Mouse (Mus musculus) liver, embryonic 12.5 days (tissue): Measurements from ENCODE around the gene Dnajb12. TPM values are rescaled to one million over a fixed set of nuclear protein-coding genes. Genes with fewer than 3 reads are reported as not detected.
"Not testable (repeated sequence)": the region's sequence is repeated elsewhere in the genome, so short reads cannot be mapped to it uniquely, and the experiment has no call there.

Source experiments
- ATAC-seq: fragments of 200-750 bp; cut with Nextera tagmentation; 2 replicates; pipeline ENCODE4 v1.8.0; 2017; ENCODE audit warnings: moderate number of reproducible peaks, mild to moderate bottlenecking, moderate library complexity
- H3K27ac ChIP-seq: fragments of 300-500 bp; sonication (generic); 2 replicates; pipeline ENCODE4 v1.5.1; 2016; ENCODE audit warnings: mild to moderate bottlenecking
- H3K27me3 ChIP-seq: fragments of 300-500 bp; sonication (generic); replicated peaks from 2 replicates; pipeline ENCODE4 v1.6.1; 2016; ENCODE audit warnings: mild to moderate bottlenecking, moderate library complexity
- H3K36me3 ChIP-seq: fragments of 300-500 bp; sonication (generic); 2 replicates; pipeline ENCODE4 v1.6.1; 2016; ENCODE audit warnings: mild to moderate bottlenecking, moderate library complexity
- H3K4me1 ChIP-seq: fragments of 300-500 bp; sonication (generic); 2 replicates; pipeline ENCODE4 v1.6.1; 2016
- H3K4me2 ChIP-seq: fragments of 300-500 bp; sonication (generic); 2 replicates; pipeline ENCODE4 v1.6.1; 2016; ENCODE audit warnings: mild to moderate bottlenecking, moderate library complexity
- H3K4me3 ChIP-seq: fragments of 300-500 bp; sonication (generic); 2 replicates; pipeline ENCODE4 v1.5.1; 2016; ENCODE audit warnings: mild to moderate bottlenecking, moderate library complexity
- H3K9ac ChIP-seq: fragments of 300-500 bp; sonication (generic); 2 replicates; pipeline ENCODE4 v1.6.1; 2016; ENCODE audit warnings: mild to moderate bottlenecking, moderate library complexity
- H3K9me3 ChIP-seq: fragments of 300-500 bp; sonication (generic); replicated peaks from 2 replicates; pipeline ENCODE4 v1.6.1; 2016; ENCODE audit warnings: mild to moderate bottlenecking, moderate library complexity
- WGBS: fragments of 180-500 bp; shearing (Covaris S2); methylation state at CpG from one replicate; pipeline ENCODE4 v1.1.7; 2016; ENCODE audit not compliant: insufficient replicate concordance; 5-methylcytosine and 5-hydroxymethylcytosine counted together
- polyA plus RNA-seq: library from polyadenylated mRNA; unstranded; fragments of >200 nt; fragmentation: Nextera tagmentation; extraction: Ambion mirVana; gene quantifications from 2 replicates; pipeline ENCODE4 v1.2.1, GENCODE M21; 2016

Dnajb12 gene
- polyA plus RNA-seq, 1 experiment from 2014 or later: 18.7 TPM

- Histone ChIP-seq H3K9me3 (no peaks in the 10 kb centered on the region), H3K27me3 (no peaks in the 10 kb centered on the region), H3K4me3 (peak overlapping the region; percentile 55), H3K9ac (peak overlapping the region; percentile 76), H3K36me3 (no peaks in the 10 kb centered on the region), H3K27ac (peak overlapping the region; percentile 98), H3K4me2 (peak overlapping the region; percentile 76), H3K4me1 (peaks cover 69% of the 10 kb centered on the region)
- WGBS: 18% methylated on average over 5 of the region's 5 CpGs
- peak; percentile 84 for ATAC-seq
Measured at GRCm38 (mm10) chr10:59873613-59874012, 5.7 kb upstream of the Dnajb12 start.

DNA sequence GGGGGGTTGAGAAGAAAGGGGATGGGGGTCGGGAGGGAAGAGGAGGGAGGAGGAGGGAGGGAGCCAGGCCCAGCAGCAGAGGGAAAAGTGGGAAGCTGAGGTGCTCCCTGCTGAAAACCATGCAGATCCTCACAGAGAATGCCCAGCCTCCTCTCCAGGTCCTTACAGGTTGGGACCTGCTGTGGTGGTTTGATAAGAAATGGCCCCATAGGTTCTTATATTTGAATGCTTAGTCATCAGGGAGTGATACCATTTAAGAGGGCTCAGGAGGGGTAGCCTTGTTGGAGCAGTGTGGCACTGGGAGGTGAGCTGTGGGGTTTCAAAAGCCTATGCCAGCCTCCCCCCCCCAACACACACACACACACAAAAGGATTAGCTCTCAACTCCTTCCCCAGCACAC lies 4.0 kb upstream of the Dnajb12 start:
- ATAC-seq: peak; percentile 79
- peaks cover 69% of the 10 kb centered on the region for H3K4me1 ChIP-seq
- peak overlapping the region; percentile 55 for H3K4me3 ChIP-seq

DNA sequence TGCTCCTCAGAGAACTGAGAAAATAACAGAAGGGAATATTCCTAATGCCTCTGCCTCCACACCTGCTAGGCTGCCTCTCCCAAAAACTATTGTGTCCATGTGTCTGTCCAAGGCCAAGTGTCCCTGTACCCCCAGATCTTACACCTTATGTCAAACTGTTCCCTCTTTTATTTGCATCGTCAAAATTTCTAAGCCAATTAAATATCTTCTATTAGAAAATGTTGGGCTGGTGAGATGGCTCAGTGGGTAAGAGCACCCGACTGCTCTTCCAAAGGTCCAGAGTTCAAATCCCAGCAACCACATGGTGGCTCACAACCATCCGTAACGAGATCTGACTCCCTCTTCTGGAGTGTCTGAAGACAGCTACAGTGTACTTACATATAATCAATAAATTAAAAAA lies 2.7 kb upstream of the Dnajb12 start:
- peak overlapping the region; percentile 76 for H3K4me2 ChIP-seq
- peaks cover 82% of the 10 kb centered on the region for H3K4me1 ChIP-seq
- not testable (repeated sequence) for H3K27me3 ChIP-seq, ATAC-seq, H3K36me3 ChIP-seq, H3K9me3 ChIP-seq, H3K4me3 ChIP-seq
- peak overlapping the region; percentile 98 for H3K27ac ChIP-seq
- H3K9ac ChIP-seq: peak overlapping the region; percentile 40; the same call in 1 of the 2 replicates
- 90% methylated on average over 4 of the region's 4 CpGs for WGBS

More for the DNA sequence above, 4.0 kb upstream of the Dnajb12 start:
- H3K27me3 ChIP-seq: no peaks in the 10 kb centered on the region
- 35% methylated on average over 1 of the region's 1 CpGs for WGBS
- H3K27ac ChIP-seq: peak overlapping the region; percentile 98
- peak overlapping the region; percentile 76 for H3K4me2 ChIP-seq
- H3K9ac ChIP-seq: peak overlapping the region; percentile 76
- H3K36me3 ChIP-seq: no peaks in the 10 kb centered on the region
- H3K9me3 ChIP-seq: no peaks in the 10 kb centered on the region

DNA sequence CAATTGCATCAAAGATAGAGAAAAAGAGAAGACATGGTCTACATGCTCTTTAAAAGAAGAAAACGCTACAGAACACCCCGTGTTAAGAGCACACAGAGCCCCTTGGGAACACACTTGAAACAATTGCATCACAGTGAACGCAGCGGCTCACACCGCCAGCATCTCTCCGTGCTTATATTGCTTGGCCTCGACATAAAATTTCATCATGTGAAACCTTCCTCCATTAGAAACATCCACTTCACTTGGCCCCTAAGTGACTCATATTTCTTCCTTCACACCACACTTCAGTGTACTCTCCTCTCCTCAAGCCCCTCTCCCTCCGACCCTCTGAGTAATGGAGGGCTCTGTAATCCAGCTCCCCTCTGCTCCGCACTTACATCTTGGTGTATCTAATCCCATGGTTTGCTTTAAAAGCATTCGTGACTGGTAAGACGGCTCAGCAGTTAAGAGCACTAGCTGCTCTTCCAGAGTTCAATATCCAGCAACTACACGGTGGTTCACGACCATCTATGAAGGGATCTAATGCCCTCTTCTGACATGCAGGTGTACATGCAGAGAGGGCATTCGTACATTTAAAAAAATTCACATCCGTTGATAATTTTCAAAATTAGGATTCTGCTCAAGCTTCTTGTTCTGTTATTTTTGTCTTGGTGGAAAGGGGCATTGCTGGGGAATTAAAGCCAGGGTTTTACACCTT lies 1.8 kb upstream of the Dnajb12 start:
- 74% methylated on average over 15 of the region's 15 CpGs for WGBS
- Histone ChIP-seq H3K27me3 (no peaks in the 10 kb centered on the region), H3K4me2 (peak overlapping the region; percentile 74), H3K4me3 (no peak overlapping the region), H3K36me3 (peaks cover 6% of the 10 kb centered on the region), H3K9ac (0 out of 2 replicates have a peak overlapping the region, but pooled peaks have one; percentile 97), H3K27ac (peak overlapping the region; percentile 100), H3K9me3 (no peaks in the 10 kb centered on the region), H3K4me1 (peaks cover 84% of the 10 kb centered on the region)
- no peak for ATAC-seq

GRCm38 (mm10) chr10:59878823-59879222 lies 533 bp upstream of the Dnajb12 start:
- Histone ChIP-seq H3K27ac (peak overlapping the region; percentile 100), H3K36me3 (peaks cover 18% of the 10 kb centered on the region), H3K27me3 (no peaks in the 10 kb centered on the region), H3K9ac (peak overlapping the region; percentile 97), H3K4me1 (peaks cover 84% of the 10 kb centered on the region), H3K9me3 (no peaks in the 10 kb centered on the region), H3K4me2 (peak overlapping the region; percentile 74), H3K4me3 (peak overlapping the region; percentile 95)
- WGBS: 13% methylated on average over 5 of the region's 5 CpGs
- no peak for ATAC-seq

GRCm38 (mm10) chr10:59880029-59880386 lies 652 bp downstream of the Dnajb12 start:
- peak; percentile 21; the same call in 1 of the 2 replicates for ATAC-seq

DNA sequence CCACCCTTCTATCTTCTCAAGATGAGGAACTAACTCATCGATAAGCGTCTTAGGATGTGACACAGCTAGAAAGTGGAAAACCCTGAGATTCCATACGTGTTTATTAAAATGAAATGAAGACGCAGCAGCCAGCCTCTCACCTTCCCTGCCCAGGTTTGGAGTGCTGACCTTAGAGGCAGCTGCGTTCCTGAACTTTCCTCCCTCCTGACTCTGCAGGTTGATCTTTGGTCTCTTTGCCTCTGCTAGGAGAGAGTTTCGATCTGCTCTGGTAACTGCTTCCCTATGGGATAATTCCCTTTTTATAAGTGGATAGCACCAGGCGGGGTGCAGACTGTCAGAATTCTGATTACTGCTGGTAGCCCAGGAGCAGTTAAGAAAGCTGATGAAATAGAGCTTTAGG lies 1.5 kb downstream of the Dnajb12 start:
- Histone ChIP-seq H3K4me1 (peaks cover 85% of the 10 kb centered on the region), H3K27me3 (no peaks in the 10 kb centered on the region), H3K4me2 (peak overlapping the region; percentile 74), H3K36me3 (peaks cover 38% of the 10 kb centered on the region), H3K4me3 (peak overlapping the region; percentile 95), H3K27ac (peak overlapping the region; percentile 100), H3K9ac (peak overlapping the region; percentile 97), H3K9me3 (no peaks in the 10 kb centered on the region)
- 60% methylated on average over 7 of the region's 7 CpGs for WGBS
- ATAC-seq: no peak

More at GRCm38 (mm10) chr10:59880029-59880386, 652 bp downstream of the Dnajb12 start:
- peak overlapping the region; percentile 74 for H3K4me2 ChIP-seq
- H3K4me1 ChIP-seq: peaks cover 84% of the 10 kb centered on the region
- no peaks in the 10 kb centered on the region for H3K9me3 ChIP-seq
- H3K27me3 ChIP-seq: no peaks in the 10 kb centered on the region
- H3K36me3 ChIP-seq: peaks cover 30% of the 10 kb centered on the region
- peak overlapping the region; percentile 100 for H3K27ac ChIP-seq
- H3K9ac ChIP-seq: peak overlapping the region; percentile 97
- under 1% methylated on average over 13 of the region's 13 CpGs for WGBS
- H3K4me3 ChIP-seq: peak overlapping the region; percentile 95

GRCm38 (mm10) chr10:59884327-59885173 lies 5.2 kb downstream of the Dnajb12 start:
- ATAC-seq: no peak
- WGBS: 87% methylated on average over 10 of the region's 10 CpGs
- H3K9ac ChIP-seq: peak overlapping the region; percentile 55; the same call in 1 of the 2 replicates
- peak overlapping the region; percentile 75 for H3K27ac ChIP-seq
- no peak overlapping the region for H3K4me3 ChIP-seq
- H3K9me3 ChIP-seq: no peaks in the 10 kb centered on the region
- H3K4me1 ChIP-seq: peaks cover 86% of the 10 kb centered on the region
- peaks cover 44% of the 10 kb centered on the region for H3K36me3 ChIP-seq
- no peaks in the 10 kb centered on the region for H3K27me3 ChIP-seq
- H3K4me2 ChIP-seq: peak overlapping the region; percentile 19; the same call in 1 of the 2 replicates

GRCm38 (mm10) chr10:59885174-59886080 lies 6.1 kb downstream of the Dnajb12 start:
- no peak for ATAC-seq
- Histone ChIP-seq H3K36me3 (peaks cover 51% of the 10 kb centered on the region), H3K27ac (peak overlapping the region; percentile 75), H3K4me1 (peaks cover 84% of the 10 kb centered on the region), H3K27me3 (no peaks in the 10 kb centered on the region), H3K4me2 (peak overlapping the region; percentile 19; the same call in 1 of the 2 replicates), H3K9ac (peak overlapping the region; percentile 54), H3K9me3 (no peaks in the 10 kb centered on the region), H3K4me3 (no peak overlapping the region)
- WGBS: 75% methylated on average over 14 of the region's 14 CpGs

GRCm38 (mm10) chr10:59886081-59886466 lies 6.7 kb downstream of the Dnajb12 start:
- 0 out of 2 replicates have a peak, but pooled peaks have one; percentile 40 for ATAC-seq
- Histone ChIP-seq H3K9ac (0 out of 2 replicates have a peak overlapping the region, but pooled peaks have one; percentile 54), H3K4me2 (no peak overlapping the region; the same call in 1 of the 2 replicates), H3K4me3 (no peak overlapping the region), H3K36me3 (peaks cover 58% of the 10 kb centered on the region), H3K27ac (peak overlapping the region; percentile 75), H3K4me1 (peaks cover 78% of the 10 kb centered on the region), H3K27me3 (no peaks in the 10 kb centered on the region), H3K9me3 (no peaks in the 10 kb centered on the region)
- WGBS: 89% methylated on average over 1 of the region's 1 CpGs

- Histone ChIP-seq H3K27me3 (no peaks in the 10 kb centered on the region), H3K4me1 (peaks cover 65% of the 10 kb centered on the region), H3K9ac (no peak overlapping the region), H3K4me3 (no peak overlapping the region), H3K27ac (peak overlapping the region; percentile 37), H3K36me3 (peaks cover 67% of the 10 kb centered on the region), H3K4me2 (no peak overlapping the region), H3K9me3 (no peaks in the 10 kb centered on the region)
- ATAC-seq: no peak
- WGBS: 62% methylated on average over 5 of the region's 5 CpGs
Measured at GRCm38 (mm10) chr10:59887432-59887831, 8.1 kb downstream of the Dnajb12 start.
